Mouse (Mus musculus) ZHBTc4 (cell line): ENCODE results near the gene Tgfb3.

Source experiments
- DNase-seq: peaks from one replicate; pipeline ENCODE4 v3.0.0-alpha.2; 2011; ENCODE audit warnings: low read depth, low spot score

The Tgfb3 gene

DNA sequence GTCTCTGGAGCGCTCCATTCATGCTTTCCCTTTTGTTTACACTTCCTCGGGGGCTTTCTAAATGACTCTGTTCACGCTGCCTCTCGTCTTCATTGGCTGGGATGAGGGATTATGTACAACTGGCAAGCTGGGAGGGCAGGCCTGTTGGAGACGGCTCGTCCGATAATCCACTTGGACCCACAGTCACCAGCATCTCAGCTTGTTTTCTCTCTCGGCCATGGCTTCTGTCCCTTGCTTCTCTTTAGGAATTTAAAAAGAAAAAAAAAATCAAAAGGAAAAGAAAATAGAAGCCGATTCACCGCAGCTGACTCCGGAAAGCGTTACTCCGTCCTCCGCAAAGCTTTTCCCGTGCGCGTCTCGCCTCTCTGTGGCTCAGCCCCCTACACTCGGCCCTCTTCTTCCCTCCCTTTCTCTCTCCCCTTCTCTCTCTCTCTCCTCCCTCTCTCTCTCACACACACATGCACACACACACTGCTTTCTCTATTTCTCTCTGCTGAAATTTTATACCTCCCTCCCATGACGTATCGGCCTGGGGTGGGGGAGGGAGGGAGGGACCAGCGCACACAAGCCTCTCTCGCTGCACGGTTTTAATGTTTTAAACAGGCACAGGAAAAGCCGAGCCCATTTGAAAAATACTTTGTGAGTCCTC is at the start of gene Tgfb3:
Tgfb3 (minus strand) TSS at position 489 of the 649 bp plus-strand sequence.
- peak; percentile 41 for DNase-seq

DNA sequence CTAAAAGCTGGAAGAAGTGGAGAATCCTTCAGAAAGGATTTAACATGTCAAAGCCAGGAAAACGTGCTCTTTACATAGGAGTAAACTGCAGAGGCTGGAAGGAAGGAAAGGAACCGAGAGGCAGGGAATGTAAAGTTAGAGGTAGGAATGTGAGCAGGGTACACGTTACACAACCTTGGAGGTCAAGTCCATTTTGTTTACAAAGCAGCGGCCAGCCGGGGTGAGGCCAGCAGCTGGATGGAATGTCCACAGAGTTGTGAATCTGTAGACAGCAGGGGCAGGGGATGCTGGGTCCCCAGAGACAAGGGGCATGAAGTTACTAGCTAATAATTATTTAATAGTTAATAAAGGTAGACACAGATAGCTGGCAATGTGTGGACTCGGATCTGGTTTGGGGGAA is 49.3 kb upstream of the Tgfb3 start:
- no peak for DNase-seq

GRCm38 (mm10) chr12:86124016-86124415 is 45.2 kb upstream of the Tgfb3 start:
- DNase-seq: no peak

DNA sequence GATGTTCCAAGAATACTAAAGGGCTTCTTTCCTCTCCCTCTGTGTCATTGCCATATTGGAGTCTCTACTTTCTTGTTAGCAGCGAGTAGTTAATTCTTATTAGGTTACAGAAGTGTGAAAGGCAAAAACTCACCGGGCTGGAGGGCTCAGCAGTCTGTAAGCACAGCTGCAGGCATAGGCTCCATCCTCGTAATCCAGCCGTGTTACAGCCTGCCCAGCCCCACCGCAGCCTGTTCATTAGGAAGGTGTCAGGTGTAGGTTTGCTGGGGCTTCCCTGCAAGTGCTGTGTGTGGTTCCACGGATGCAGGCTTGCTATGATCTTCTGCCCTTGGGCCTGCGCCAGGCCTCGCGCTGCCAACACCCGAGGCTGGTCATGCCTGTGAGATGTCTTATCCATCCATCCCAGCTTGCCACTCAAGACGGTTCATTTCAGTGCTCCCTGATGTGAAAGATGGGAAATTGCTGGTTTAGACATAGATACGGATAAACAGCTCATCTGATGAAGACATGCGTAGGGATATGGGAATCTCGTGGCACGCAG is 37.5 kb upstream of the Tgfb3 start:
- no peak for DNase-seq

DNA sequence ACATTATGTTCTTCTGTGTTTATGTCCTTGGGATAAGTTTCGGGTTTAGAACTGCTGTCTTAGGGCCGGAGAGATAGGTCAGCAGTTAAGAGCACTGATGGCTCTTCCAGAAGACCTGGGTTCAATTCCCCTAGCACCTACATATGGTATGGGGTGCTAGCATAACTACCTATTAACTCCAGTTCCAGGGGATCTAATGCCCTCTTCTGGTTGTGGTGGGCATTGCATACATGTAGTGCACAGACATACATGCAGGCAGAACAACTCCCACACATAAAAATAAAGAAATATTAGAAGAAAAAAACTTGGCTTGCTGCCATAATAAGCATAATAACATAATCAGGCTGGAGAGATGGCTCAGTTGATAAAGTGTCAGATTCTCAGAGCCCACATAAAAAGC is 31.8 kb upstream of the Tgfb3 start:
- DNase-seq: peak; percentile 62

DNA sequence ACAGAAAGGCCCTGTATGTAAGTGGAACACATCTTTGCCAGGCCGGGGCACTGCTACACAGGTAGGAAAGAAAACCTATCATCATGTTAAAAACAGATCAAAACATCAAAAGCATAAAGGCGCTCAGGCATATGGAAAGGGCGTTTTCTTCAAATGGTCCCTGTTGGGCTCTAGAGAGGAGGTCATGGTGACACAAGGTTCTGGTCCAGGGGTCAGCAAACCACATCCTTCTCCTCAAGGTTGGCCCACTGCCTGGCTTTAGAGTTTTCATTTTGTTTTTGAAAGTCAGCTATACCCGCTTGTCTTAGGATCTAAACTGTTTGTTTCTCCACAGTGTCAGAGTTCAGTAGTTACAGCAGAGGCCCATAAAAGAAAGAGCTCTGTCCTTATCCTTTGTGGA is 30.7 kb upstream of the Tgfb3 start:
- DNase-seq: no peak

- DNase-seq: no peak
Observed at GRCm38 (mm10) chr12:86107645-86108044, 28.8 kb upstream of the Tgfb3 start.

- DNase-seq: no peak
Observed at GRCm38 (mm10) chr12:86106086-86106485, 27.2 kb upstream of the Tgfb3 start.

GRCm38 (mm10) chr12:86105546-86105945 is 26.7 kb upstream of the Tgfb3 start:
- DNase-seq: no peak

GRCm38 (mm10) chr12:86104297-86104696 is 25.5 kb upstream of the Tgfb3 start:
- DNase-seq: no peak

DNA sequence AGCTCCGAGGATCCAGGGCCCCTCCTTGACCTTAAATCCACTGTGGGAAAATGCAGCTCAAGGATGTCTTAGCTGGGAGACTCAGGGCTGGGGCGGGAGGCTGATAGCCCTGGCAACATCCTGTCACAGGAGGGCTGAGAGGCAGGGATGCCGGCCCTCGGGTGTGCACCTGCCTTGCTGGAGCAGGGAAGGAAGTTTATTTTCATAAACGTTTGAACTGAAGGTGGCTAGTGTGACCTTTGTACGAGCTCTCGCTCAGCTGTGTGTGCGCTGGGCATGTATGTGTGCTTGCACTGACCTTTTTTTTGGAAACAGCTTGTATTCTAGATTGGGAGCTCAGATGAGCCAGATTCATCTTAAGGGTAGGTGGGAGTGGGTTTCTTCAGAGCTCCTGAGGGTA is 25.0 kb upstream of the Tgfb3 start:
- no peak for DNase-seq

DNA sequence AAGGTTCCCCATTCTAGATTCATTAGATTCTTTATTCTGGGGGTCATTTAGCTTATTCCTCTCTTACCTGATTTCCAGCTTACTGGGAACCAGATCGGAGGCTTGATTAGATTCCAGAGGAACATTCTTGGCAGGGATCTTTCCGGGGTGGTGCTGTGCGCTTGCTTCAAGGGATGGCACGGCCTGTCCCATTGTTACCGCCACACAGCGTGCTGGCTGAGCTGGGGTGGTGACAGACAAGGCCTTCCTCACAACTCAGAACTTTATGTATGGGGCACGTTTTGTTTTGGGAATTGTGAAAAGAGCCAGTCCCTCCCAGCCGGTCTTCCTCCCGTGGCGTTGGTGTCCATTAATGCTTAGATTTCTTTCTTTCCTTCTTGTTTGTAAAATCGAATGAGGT is 24.6 kb upstream of the Tgfb3 start:
- peak; percentile 32 for DNase-seq

DNA sequence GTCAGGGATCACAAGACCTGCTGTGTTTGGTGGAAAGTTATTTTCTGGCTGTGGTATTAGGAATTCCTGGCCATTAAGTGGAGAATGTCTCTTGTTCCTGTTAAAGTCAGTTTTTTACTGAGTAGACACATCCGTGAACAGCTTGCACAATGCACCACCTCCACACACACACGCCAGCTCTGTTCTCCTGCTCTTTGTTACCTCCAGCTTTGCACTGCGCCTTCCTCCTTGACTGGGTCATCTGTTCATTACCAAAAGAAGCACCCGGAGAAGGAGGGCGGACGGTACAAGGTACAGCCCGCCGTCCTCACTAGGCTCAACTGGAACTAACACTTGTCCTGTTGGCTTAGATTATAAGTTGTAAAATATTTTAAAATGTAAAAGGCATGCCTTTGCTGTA is 23.8 kb upstream of the Tgfb3 start:
- DNase-seq: no peak

- DNase-seq: no peak
Observed at GRCm38 (mm10) chr12:86100711-86101110, 21.9 kb upstream of the Tgfb3 start.

DNA sequence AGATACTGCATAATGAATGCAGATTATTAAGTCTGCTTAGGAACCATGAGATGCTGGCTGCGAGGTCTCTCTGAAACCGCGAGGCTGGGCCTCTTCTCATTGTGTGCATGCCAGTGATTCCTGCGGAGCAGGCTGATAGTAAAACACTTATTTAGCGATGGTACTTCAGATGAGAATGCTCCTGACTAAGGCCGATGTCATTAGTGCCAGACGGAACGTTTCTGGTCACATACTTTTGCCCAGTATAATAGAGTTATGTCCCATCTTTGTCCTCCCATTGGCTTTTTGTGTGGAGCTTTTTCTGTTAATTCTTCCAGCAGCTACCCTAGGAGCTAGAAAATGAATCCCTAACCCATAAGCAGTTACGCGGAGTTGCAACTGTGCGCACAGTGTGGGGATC is 18.9 kb upstream of the Tgfb3 start:
- no peak for DNase-seq

DNA sequence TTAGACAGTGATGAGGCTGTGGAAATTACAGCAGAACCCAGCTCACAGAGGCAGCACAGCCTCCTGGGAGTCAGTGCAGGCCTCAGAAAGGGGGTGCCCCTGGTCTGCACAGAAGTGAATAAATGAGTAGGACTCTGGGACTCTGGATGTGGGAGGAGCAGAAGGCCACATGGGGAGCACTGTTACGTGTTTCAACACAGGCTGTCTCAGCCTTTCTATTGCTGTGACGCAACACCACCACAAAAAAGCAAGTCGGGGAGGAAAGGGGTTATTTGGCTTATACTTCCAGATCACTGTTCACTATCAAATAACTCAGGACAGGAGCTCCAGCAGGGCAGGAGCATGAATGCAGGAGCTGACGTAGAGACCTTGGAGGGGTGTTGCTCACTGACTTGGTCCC is 17.0 kb upstream of the Tgfb3 start:
- DNase-seq: no peak

DNA sequence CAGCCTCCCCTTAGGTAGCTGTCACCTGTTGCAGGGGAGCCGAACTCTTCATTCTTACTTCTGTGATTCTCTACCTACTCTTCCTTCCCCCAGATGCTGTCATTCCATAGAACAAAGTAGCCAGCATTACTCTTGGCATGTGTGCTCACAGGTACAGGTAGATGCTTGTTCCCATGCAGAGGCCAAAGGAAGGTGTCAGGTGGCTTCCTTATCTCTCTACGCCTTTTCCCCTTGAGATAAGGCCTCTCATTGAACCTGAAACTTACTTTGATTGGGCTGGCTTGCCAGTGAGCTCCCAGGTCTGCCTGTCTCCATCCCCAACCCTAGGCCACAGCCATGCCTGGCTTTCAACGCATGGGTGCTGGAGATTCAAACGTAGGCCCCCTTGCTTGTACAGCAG is 15.2 kb upstream of the Tgfb3 start:
- no peak for DNase-seq

- DNase-seq: no peak
Observed at GRCm38 (mm10) chr12:86091601-86092132, 12.8 kb upstream of the Tgfb3 start.

DNA sequence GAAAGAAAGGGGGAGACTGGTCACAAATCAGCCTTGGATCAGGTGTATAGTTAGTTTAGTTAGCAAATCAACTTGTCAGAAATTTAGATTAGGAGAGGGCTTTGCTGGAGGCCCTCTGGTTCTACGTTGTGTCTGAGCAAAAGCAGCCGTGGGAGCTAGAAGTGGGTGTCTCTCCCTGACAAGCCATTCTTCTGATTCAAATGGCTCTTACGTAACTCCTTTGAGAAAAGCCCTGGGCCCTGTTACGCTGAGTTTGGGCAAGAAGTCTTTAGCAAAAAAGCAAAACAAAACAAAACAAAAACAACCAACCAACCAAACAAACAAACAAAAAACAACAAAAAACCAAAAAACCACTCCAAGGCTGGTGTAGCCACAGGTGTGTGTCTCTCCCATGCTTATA is 11.9 kb upstream of the Tgfb3 start:
- DNase-seq: no peak

DNA sequence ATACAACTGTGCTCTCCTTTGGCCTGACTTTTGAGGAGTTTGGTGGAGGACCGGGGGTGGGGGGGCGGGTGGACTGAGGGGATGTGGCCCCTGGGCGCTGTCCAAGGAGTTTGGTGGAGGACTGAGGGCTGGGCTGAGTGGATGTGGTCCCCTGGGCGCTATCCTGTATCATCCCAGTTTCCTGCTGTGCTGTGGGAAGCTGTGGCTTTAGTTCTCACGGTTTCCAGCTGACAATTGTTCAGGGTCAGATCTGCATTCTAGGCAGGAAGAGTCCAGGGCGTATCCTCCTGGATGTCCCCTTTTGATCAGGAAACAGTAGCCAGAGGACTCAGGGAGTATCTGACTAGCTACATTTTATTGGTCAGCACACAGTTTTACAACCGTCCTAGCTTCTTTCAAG is 9.2 kb upstream of the Tgfb3 start:
- no peak for DNase-seq

DNA sequence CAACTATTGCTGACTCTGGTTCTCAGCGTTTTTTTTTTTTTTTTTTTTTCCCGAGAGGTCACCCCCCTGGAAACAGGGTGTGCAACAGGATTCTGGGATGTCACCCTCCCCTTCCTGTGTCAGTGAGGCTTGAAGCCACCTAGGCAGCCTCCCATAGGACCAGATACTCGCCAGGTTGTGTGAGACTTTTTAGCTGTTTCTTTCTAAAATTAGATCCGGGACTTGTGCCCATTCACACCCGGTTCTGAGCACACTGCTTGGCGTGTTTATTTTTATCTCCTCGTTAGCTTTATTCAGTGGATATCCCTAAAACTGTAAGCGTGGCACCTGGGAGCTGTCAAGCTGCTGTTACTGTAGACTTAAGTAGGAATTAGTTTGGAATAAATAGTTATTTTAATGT is 7.7 kb upstream of the Tgfb3 start:
- DNase-seq: no peak

GRCm38 (mm10) chr12:86085873-86086272 is 7.0 kb upstream of the Tgfb3 start:
- DNase-seq: no peak

DNA sequence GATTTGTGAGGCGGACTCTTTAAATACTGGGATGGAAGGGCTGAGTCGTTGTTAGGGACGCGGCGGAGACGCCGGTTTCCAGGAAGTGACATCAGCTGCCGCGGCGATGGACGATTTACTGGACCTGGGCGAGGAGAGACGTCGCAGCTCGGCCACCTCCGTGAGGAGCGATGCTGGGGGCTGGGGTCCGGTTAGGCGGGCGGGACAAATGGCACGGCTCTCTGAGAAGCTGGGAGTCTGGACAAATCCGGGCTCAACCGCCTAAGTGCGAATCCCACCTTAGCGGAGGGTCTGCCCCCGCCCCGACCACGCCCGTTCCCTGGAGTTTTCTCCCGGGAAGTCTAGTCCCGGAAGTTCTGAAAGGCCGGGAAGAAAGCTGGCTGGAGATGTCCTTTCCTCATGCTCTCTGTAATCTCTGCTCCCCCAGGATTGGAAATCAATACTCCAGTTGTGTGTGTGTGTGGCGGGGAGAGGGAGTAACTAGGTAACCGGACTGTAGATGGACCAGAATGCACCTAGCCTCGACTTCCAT is 3.7 kb upstream of the Tgfb3 start, which contains the start of gene Ift43:
Ift43 (plus strand) TSS at position 61 of the 532 bp plus-strand sequence.
- peak; percentile 82 for DNase-seq
